Mouse (Mus musculus) hindbrain, embryonic 16.5 days (tissue): ENCODE data around the gene Mpzl2. TPM values are rescaled to one million over a fixed set of nuclear protein-coding genes. Genes with fewer than 3 reads are reported as not detected.

Experiments
- polyA plus RNA-seq: library from polyadenylated mRNA; unstranded; fragments of >200 nt; fragmentation: Nextera tagmentation; extraction: Ambion mirVana; gene quantifications from 2 replicates; pipeline ENCODE4 v1.2.1, GENCODE M21; 2015

The Mpzl2 gene
- polyA plus RNA-seq, 1 experiment from 2014 or later = 2.5 TPM

Other genes starting within 250 kb of the Mpzl2 start
- gene Tmem25, start 240.5 kb upstream of the Mpzl2 start, polyA plus RNA-seq = 23.5 and 24.8 TPM in 2 replicates
- gene Ttc36, start 236.7 kb upstream of the Mpzl2 start, polyA plus RNA-seq = not detected in 2 replicates
- 14.4 and 16.4 TPM in 2 replicates for gene Kmt2a, start 158.5 kb upstream of the Mpzl2 start, polyA plus RNA-seq
- 711 and 802 TPM in 2 replicates for gene Atp5l, start 119.1 kb upstream of the Mpzl2 start, polyA plus RNA-seq
- 31.8 and 35.0 TPM in 2 replicates for gene Ube4a, start 74.2 kb upstream of the Mpzl2 start, polyA plus RNA-seq
- not detected in 2 replicates for gene Cd3g, start 59.4 kb upstream of the Mpzl2 start, polyA plus RNA-seq
- gene Cd3d, start 58.0 kb upstream of the Mpzl2 start, polyA plus RNA-seq = not detected in 2 replicates
- gene Cd3e, start 30.2 kb upstream of the Mpzl2 start, polyA plus RNA-seq = 0.15 and 0.19 TPM in 2 replicates
- gene Mpzl3, start 15.4 kb downstream of the Mpzl2 start, polyA plus RNA-seq = 1.0 and 1.2 TPM in 2 replicates
- gene Jaml, start 39.4 kb downstream of the Mpzl2 start, polyA plus RNA-seq = 0.25 and 0.37 TPM in 2 replicates
- 10.0 and 10.5 TPM in 2 replicates for gene Scn2b, start 78.0 kb downstream of the Mpzl2 start, polyA plus RNA-seq
- 0.60 and 0.81 TPM in 2 replicates for gene Scn4b, start 98.6 kb downstream of the Mpzl2 start, polyA plus RNA-seq
- gene BC049352, start 142.2 kb downstream of the Mpzl2 start, polyA plus RNA-seq = not detected in 2 replicates
- not detected in 2 replicates for gene Tmprss4, start 164.3 kb downstream of the Mpzl2 start, polyA plus RNA-seq
- gene Il10ra, start 229.3 kb downstream of the Mpzl2 start, polyA plus RNA-seq = 0.70 and 0.94 TPM in 2 replicates